Mouse (Mus musculus): ENCODE data around the gene Gm128. TPM values are rescaled to one million over a fixed set of nuclear protein-coding genes. Genes with fewer than 3 reads are reported as not detected.

Gene Gm128
- polyA plus RNA-seq, 1 experiment from 2014 or later: 0.26 TPM

DNA sequence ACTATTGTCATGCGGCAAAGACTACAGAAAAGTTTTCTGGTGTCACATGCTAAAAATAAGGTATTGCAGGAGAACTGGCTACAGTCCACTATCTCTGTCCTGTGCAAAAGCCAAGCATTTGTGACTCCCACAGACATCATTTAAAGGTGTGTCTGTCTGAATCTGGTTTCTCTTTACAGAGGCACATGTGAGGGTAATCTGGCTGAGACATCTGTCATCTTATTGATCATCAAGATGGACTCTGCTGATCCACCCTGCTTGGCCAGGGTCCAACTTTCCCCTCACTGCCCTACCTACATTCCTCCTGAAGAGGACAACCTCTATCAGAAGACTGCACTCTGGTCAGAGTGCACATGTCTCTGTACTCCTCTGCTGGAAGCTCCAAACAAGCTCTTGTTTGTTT is 35.8 kb upstream of the Gm128 start:
- H3K36me3 ChIP-seq (ENCODE audit: control insufficient read depth, insufficient read depth, low read length): no peaks in the 10 kb centered on the region
- 92% methylated on average over 1 of the region's 1 CpGs for WGBS
- no peak overlapping the region for H3K9ac ChIP-seq (ENCODE audit: low read length)
- no peak for DNase-seq (ENCODE audit: low spot score)
- no peak overlapping the region for H3K4me2 ChIP-seq (ENCODE audit: low read length)
- no peaks in the 10 kb centered on the region for H3K9me3 ChIP-seq (ENCODE audit: control insufficient read depth, low read length)
- no peak for ATAC-seq (replicated peaks; ENCODE audit: low FRiP score, low TSS enrichment, low read depth)
- H3K4me3 ChIP-seq (ENCODE audit: low read depth, low read length): no peak overlapping the region
- H3K4me1 ChIP-seq (replicated peaks; ENCODE audit: control insufficient read depth, insufficient read depth, low read length): peaks cover 6% of the 10 kb centered on the region
- no peaks in the 10 kb centered on the region for H3K27me3 ChIP-seq (replicated peaks; ENCODE audit: control insufficient read depth, insufficient read depth, low read length)
- H3K27ac ChIP-seq (ENCODE audit: low read depth): no peak overlapping the region

DNA sequence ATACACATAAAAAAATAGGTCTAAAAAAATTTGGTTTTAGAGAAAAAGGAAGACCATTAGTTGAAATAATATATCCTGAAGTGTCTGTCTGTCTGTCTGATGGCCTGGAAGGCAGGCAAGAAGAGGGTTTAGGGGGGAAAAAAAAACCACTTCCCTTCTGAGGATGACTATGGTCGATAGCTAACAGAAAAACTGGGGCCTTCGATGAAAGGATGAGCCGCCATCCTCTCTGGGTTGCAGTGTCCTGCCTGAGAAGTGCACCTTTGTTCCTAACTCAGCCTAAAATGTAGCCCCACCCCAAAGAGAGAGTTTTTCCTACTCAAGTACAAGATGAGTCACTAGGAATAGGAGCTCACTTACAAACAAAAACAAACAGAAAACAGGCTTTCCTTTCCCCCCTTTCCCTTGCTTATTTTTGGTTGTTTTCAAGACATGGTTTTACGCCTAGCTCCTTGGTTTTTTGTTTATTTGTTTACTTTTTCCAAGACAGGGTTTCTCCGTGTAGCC is 35.1 kb upstream of the Gm128 start:
- ATAC-seq (replicated peaks; ENCODE audit: low FRiP score, low TSS enrichment, low read depth) (no peak), DNase-seq (ENCODE audit: low spot score) (no peak)
- WGBS: 76% methylated on average over 5 of the region's 5 CpGs
- Histone ChIP-seq H3K4me1 (replicated peaks; ENCODE audit: control insufficient read depth, insufficient read depth, low read length) (peaks cover 6% of the 10 kb centered on the region), H3K27me3 (replicated peaks; ENCODE audit: control insufficient read depth, insufficient read depth, low read length) (no peaks in the 10 kb centered on the region), H3K4me3 (ENCODE audit: low read depth, low read length) (no peak overlapping the region), H3K4me2 (ENCODE audit: low read length) (no peak overlapping the region), H3K27ac (ENCODE audit: low read depth) (no peak overlapping the region), H3K9me3 (ENCODE audit: control insufficient read depth, low read length) (no peaks in the 10 kb centered on the region), H3K36me3 (ENCODE audit: control insufficient read depth, insufficient read depth, low read length) (no peaks in the 10 kb centered on the region), H3K9ac (ENCODE audit: low read length) (no peak overlapping the region)

DNA sequence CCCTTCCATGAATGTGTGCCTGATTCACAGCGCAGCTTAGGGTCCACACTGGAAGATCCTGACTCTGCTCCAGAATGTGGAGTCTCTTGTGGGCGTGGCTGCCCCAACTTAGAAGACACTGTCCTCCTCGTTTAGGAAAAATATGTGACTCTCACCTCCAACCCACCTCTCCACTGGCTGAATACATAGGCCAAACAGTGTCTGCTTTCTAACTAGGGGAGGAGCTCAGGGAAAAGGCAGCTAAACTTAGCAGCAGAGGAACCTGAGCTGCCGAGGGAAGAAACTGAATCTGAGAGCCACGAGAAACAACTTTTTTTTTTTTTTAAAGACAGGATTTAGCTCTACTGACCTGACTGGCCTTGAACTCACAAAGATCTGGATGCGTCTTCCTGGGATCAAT is 33.8 kb upstream of the Gm128 start:
- Histone ChIP-seq H3K27ac (ENCODE audit: low read depth) (no peak overlapping the region), H3K36me3 (ENCODE audit: control insufficient read depth, insufficient read depth, low read length) (no peaks in the 10 kb centered on the region), H3K4me3 (ENCODE audit: low read depth, low read length) (no peak overlapping the region), H3K9ac (ENCODE audit: low read length) (no peak overlapping the region), H3K4me1 (replicated peaks; ENCODE audit: control insufficient read depth, insufficient read depth, low read length) (no peaks in the 10 kb centered on the region; the same call in 1 of the 2 replicates), H3K4me2 (ENCODE audit: low read length) (no peak overlapping the region), H3K9me3 (ENCODE audit: control insufficient read depth, low read length) (no peaks in the 10 kb centered on the region), H3K27me3 (replicated peaks; ENCODE audit: control insufficient read depth, insufficient read depth, low read length) (no peaks in the 10 kb centered on the region)
- DNase-seq (ENCODE audit: low spot score) (no peak), ATAC-seq (replicated peaks; ENCODE audit: low FRiP score, low TSS enrichment, low read depth) (no peak)
- WGBS: 77% methylated on average over 6 of the region's 6 CpGs

DNA sequence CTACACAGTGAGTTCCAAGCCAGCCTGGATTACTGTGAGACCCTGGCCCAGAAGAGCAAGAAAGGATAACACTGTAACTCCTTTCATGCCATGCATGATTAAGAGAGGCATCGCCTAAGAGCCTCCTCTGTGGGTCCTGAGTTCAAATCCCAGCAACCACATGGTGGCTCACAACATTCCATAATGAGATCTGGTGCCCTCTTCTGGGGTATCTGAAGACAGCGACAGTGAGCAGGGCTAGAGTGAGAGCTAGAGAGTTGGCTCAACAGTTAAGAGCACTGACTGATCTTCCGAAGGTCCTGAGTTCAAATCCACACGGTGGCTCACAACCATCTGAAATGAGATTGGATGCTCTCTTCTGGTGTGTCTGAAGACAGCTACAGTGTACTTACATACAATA is 33.1 kb upstream of the Gm128 start:
- Histone ChIP-seq H3K9ac (ENCODE audit: low read length) (no peak overlapping the region), H3K4me1 (replicated peaks; ENCODE audit: control insufficient read depth, insufficient read depth, low read length) (no peaks in the 10 kb centered on the region; the same call in 1 of the 2 replicates), H3K27me3 (replicated peaks; ENCODE audit: control insufficient read depth, insufficient read depth, low read length) (no peaks in the 10 kb centered on the region), H3K4me2 (ENCODE audit: low read length) (no peak overlapping the region), H3K27ac (ENCODE audit: low read depth) (no peak overlapping the region), H3K4me3 (ENCODE audit: low read depth, low read length) (no peak overlapping the region), H3K36me3 (ENCODE audit: control insufficient read depth, insufficient read depth, low read length) (peaks cover 5% of the 10 kb centered on the region; the same call in 1 of the 2 replicates), H3K9me3 (ENCODE audit: control insufficient read depth, low read length) (no peaks in the 10 kb centered on the region)
- ATAC-seq (replicated peaks; ENCODE audit: low FRiP score, low TSS enrichment, low read depth): no peak
- no peak for DNase-seq (ENCODE audit: low spot score)
- WGBS: 93% methylated on average over 4 of the region's 4 CpGs

DNA sequence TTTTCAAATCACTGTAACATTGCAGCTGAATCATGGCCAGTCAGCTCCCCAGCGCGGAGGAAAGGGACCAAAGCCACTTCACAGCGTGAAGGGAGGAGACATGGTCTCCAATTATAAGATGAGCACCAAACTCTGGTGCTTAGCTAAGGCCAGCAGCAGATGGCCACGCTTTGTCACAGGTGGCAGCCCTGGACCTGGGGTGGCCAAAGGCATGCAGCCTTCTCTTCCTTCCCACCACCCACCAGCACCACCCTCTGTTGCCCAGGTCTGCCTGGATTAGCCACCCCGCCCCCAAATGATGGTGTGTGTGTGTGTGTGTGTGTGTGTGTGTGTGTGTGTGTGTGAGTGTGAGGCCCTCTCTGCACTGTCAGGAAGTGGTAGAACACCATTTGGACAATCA is 32.1 kb upstream of the Gm128 start:
- no peak overlapping the region for H3K4me3 ChIP-seq (ENCODE audit: low read depth, low read length)
- H3K36me3 ChIP-seq (ENCODE audit: control insufficient read depth, insufficient read depth, low read length): peaks cover 14% of the 10 kb centered on the region
- ATAC-seq (replicated peaks; ENCODE audit: low FRiP score, low TSS enrichment, low read depth) (no peak), DNase-seq (ENCODE audit: low spot score) (no peak)
- WGBS: 89% methylated on average over 5 of the region's 5 CpGs
- H3K27me3 ChIP-seq (replicated peaks; ENCODE audit: control insufficient read depth, insufficient read depth, low read length): no peaks in the 10 kb centered on the region
- H3K9me3 ChIP-seq (ENCODE audit: control insufficient read depth, low read length): no peaks in the 10 kb centered on the region
- no peak overlapping the region for H3K9ac ChIP-seq (ENCODE audit: low read length)
- H3K4me1 ChIP-seq (replicated peaks; ENCODE audit: control insufficient read depth, insufficient read depth, low read length): no peaks in the 10 kb centered on the region; the same call in 1 of the 2 replicates
- no peak overlapping the region for H3K27ac ChIP-seq (ENCODE audit: low read depth)
- H3K4me2 ChIP-seq (ENCODE audit: low read length): no peak overlapping the region

DNA sequence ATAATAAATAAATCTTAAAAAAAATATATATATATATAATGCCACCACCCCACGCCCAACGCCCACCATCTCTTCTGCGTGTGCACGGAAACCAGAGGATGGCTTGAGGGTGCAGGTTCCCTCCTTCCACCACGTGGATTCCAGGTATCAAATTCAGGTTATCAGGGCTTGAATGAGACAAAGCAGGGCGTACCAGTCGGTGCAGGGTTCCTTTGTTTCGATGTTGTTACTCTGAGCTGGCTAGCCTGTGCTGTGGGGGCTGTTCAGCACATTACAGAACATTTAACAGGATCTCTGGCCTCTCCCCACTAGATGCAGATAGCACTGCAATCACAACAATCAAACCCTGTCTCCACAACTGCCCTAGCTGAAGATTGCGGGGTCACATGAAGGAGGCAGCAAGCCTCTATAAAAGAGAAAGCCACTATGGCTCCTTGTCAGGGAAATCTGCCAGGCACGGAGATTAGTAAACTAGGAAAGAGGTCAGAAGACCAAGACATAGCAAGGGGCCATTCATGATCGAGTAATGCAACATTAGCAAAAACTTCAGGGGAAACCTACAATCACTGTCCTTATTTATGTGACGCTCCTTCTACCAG is 29.5 kb upstream of the Gm128 start:
- Histone ChIP-seq H3K4me3 (ENCODE audit: low read depth, low read length) (no peak overlapping the region), H3K36me3 (ENCODE audit: control insufficient read depth, insufficient read depth, low read length) (peaks cover 37% of the 10 kb centered on the region), H3K27ac (ENCODE audit: low read depth) (no peak overlapping the region), H3K4me1 (replicated peaks; ENCODE audit: control insufficient read depth, insufficient read depth, low read length) (no peaks in the 10 kb centered on the region; the same call in 1 of the 2 replicates), H3K9me3 (ENCODE audit: control insufficient read depth, low read length) (no peaks in the 10 kb centered on the region), H3K27me3 (replicated peaks; ENCODE audit: control insufficient read depth, insufficient read depth, low read length) (no peaks in the 10 kb centered on the region), H3K4me2 (ENCODE audit: low read length) (no peak overlapping the region), H3K9ac (ENCODE audit: low read length) (no peak overlapping the region)
- DNase-seq (ENCODE audit: low spot score): no peak
- no peak for ATAC-seq (replicated peaks; ENCODE audit: low FRiP score, low TSS enrichment, low read depth)
- 80% methylated on average over 12 of the region's 12 CpGs for WGBS

DNA sequence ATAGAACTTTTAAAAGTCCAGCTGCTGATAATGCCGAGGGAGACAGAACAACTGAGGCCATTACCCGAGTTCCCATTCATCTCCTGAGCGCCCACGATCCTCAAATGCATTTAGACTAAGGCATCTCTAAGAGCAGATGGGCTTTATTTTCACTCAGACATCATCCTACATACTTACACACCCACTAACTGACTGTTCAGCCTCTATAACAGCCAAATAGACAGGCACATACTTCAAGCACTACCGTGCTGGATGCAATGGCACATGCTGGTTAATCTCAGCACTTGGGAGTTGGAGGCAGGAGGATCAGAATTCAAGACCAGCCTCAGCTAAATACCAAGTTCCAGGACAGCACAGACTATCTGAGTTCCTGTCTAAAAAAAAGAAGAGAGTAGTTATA is 28.4 kb upstream of the Gm128 start:
- Histone ChIP-seq H3K36me3 (ENCODE audit: control insufficient read depth, insufficient read depth, low read length) (peaks cover 44% of the 10 kb centered on the region), H3K9me3 (ENCODE audit: control insufficient read depth, low read length) (no peaks in the 10 kb centered on the region), H3K4me3 (ENCODE audit: low read depth, low read length) (no peak overlapping the region), H3K4me2 (ENCODE audit: low read length) (no peak overlapping the region), H3K27me3 (replicated peaks; ENCODE audit: control insufficient read depth, insufficient read depth, low read length) (no peaks in the 10 kb centered on the region), H3K27ac (ENCODE audit: low read depth) (no peak overlapping the region), H3K4me1 (replicated peaks; ENCODE audit: control insufficient read depth, insufficient read depth, low read length) (no peaks in the 10 kb centered on the region; the same call in 1 of the 2 replicates), H3K9ac (ENCODE audit: low read length) (no peak overlapping the region)
- WGBS: 96% methylated on average over 5 of the region's 5 CpGs
- DNase-seq (ENCODE audit: low spot score) (no peak), ATAC-seq (replicated peaks; ENCODE audit: low FRiP score, low TSS enrichment, low read depth) (no peak)

DNA sequence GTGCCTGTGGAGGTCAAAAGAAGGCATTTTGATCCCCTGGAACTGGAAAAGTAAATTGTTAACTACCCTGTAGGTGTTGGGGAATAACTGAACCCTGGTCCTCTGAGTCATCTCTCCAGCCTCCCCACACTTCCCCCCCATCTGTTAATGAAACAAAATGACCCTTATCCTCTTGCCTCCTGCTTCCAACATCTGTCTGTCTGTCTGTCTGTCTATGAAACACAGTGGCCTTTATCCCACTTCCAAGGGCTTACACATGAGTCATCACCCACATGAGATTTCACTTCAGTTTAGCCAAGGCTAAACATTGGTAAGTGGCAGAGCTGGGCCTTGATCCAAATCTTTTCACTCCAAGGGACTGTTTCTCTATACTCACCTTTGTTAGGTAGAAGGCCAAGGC is 26.5 kb upstream of the Gm128 start:
- Histone ChIP-seq H3K36me3 (ENCODE audit: control insufficient read depth, insufficient read depth, low read length) (peaks cover 53% of the 10 kb centered on the region), H3K27me3 (replicated peaks; ENCODE audit: control insufficient read depth, insufficient read depth, low read length) (no peaks in the 10 kb centered on the region), H3K4me2 (ENCODE audit: low read length) (no peak overlapping the region), H3K4me1 (replicated peaks; ENCODE audit: control insufficient read depth, insufficient read depth, low read length) (no peaks in the 10 kb centered on the region), H3K4me3 (ENCODE audit: low read depth, low read length) (no peak overlapping the region), H3K27ac (ENCODE audit: low read depth) (no peak overlapping the region), H3K9ac (ENCODE audit: low read length) (no peak overlapping the region), H3K9me3 (ENCODE audit: control insufficient read depth, low read length) (no peaks in the 10 kb centered on the region)
- ATAC-seq (replicated peaks; ENCODE audit: low FRiP score, low TSS enrichment, low read depth) (no peak), DNase-seq (ENCODE audit: low spot score) (no peak)

DNA sequence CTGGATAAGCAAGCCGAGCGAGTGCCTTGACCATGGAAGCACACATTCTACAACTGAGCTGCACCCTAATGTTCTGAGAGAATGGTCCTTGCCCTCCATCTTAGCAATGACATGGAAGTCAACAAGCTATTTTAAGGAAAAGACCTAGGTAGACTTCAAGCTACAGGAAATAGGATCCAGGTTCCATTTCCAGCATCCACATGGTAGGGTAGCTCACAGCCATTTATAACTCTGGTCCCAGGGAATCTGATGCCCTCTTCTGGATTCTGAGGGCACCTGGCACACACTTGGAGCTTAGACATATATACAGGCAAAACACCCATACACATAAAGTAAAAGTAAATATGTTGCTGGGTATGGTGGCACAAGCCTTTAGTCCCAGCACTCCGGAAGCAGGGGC is 24.7 kb upstream of the Gm128 start:
- 93% methylated on average over 3 of the region's 3 CpGs for WGBS
- Histone ChIP-seq H3K9me3 (ENCODE audit: control insufficient read depth, low read length) (no peaks in the 10 kb centered on the region), H3K36me3 (ENCODE audit: control insufficient read depth, insufficient read depth, low read length) (peaks cover 63% of the 10 kb centered on the region), H3K4me1 (replicated peaks; ENCODE audit: control insufficient read depth, insufficient read depth, low read length) (no peaks in the 10 kb centered on the region), H3K27ac (ENCODE audit: low read depth) (no peak overlapping the region), H3K4me3 (ENCODE audit: low read depth, low read length) (no peak overlapping the region), H3K4me2 (ENCODE audit: low read length) (no peak overlapping the region), H3K9ac (ENCODE audit: low read length) (no peak overlapping the region), H3K27me3 (replicated peaks; ENCODE audit: control insufficient read depth, insufficient read depth, low read length) (no peaks in the 10 kb centered on the region)
- DNase-seq (ENCODE audit: low spot score): no peak
- ATAC-seq (replicated peaks; ENCODE audit: low FRiP score, low TSS enrichment, low read depth): no peak
